15 mouse cellular contexts compared by ENCODE assay signal in the genomic region with DNA sequence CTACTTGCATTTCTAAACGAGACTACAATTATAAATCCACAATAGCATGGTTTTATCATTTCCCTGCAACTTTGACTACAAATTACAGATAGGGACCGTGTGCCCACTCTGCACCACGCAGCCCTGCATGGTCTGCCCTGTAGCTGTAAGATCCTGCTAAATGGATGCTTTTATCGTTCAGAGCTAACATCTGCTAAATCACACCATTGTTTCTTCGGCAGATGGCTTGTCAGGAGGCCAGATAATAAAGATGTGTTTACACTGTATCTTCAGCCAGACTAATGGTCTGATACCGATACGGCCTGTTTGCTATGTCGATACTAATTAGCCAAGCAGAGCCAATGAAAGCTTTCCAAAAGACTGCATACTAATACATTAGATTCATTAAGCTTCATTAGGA. TPM values are rescaled to one million over a fixed set of nuclear protein-coding genes. Genes with fewer than 3 reads are reported as not detected.
DNase-seq lines count a peak whose midpoint lies in the region; ATAC-seq and TF ChIP-seq lines count a peak whose summit lies in the region.
"Had no signal": no experiment of that assay in that cellular context is flagged by ENCODE, and none has a peak within 500 bp of the region (broad histone marks: within the 10 kb centered on the region; RNA-seq: fewer than 3 reads in every experiment).

No protein-coding gene starts in this region.

- no peak overlapping the region for H3K4me2 ChIP-seq in forebrain, embryonic 15.5 days (replicated peaks)
- H3K4me2 ChIP-seq: embryonic facial prominence, embryonic 12.5 days; liver, embryonic 13.5 days had no signal

- intact Hi-C loops in left cerebral cortex, adult 2 months (cut with DNase I), result loop anchor here (5.0 kb wide), 1 partner anchor 37 kb away; no protein-coding TSS in a partner anchor

- H3K27me3 ChIP-seq in forebrain, embryonic 15.5 days, result no peaks in the 10 kb centered on the region
- H3K27me3 ChIP-seq: embryonic facial prominence, embryonic 12.5 days; liver, embryonic 13.5 days had no signal

- WGBS in forebrain, embryonic 15.5 days, result 12% methylated on average over 8 of the region's 8 CpGs

- no peak overlapping the region; the same call in 1 of the 2 replicates for H3K27ac ChIP-seq in left cerebral cortex, adult 2 months
- peak overlapping the region; percentile 25 for H3K27ac ChIP-seq in forebrain, embryonic 15.5 days (replicated peaks)
- H3K27ac ChIP-seq: embryonic facial prominence, embryonic 12.5 days; liver, embryonic 13.5 days had no signal

- TF ChIP-seq CTCF in left cerebral cortex, adult 2 months (IDR thresholded peaks at IDR 0.05), result no peak

- H3K4me3 ChIP-seq in left cerebral cortex, adult 2 months, result no peak overlapping the region
- H3K4me3 ChIP-seq in forebrain, embryonic 15.5 days, result no peak overlapping the region
- H3K4me3 ChIP-seq: embryonic facial prominence, embryonic 12.5 days; liver, embryonic 13.5 days had no signal

- H3K9ac ChIP-seq in forebrain, embryonic 15.5 days (replicated peaks), result no peak overlapping the region
- H3K9ac ChIP-seq: embryonic facial prominence, embryonic 12.5 days; liver, embryonic 13.5 days had no signal

- DNase-seq in left cerebral cortex, adult 11 months (ENCODE audit: low spot score), result peak; percentile 39
- no peak for DNase-seq in left cerebral cortex, adult 2 months (ENCODE audit: extremely low spot score in 1 of 2, low spot score in 2 of 2)
- DNase-seq in layer of hippocampus, adult 9-10 months (ENCODE audit: low spot score), result peak; percentile 53
- peak; percentile 19 for DNase-seq in retina, postnatal 7 days (ENCODE audit: low read depth, low spot score)
- DNase-seq in spleen, postnatal 10 days (ENCODE audit: low spot score in 2 of 2), result no peak
- no peak for DNase-seq in lung, adult 18-20 months
- DNase-seq: adrenal gland, adult 8-10 months; cerebellum, adult 18-20 months; heart, postnatal 4 days; kidney, adult 9 months; liver, embryonic 13.5 days; right cerebral cortex, adult 18-20 months; thymus, postnatal 25 days had no signal

- H3K4me1 ChIP-seq in forebrain, embryonic 15.5 days, result peaks cover 54% of the 10 kb centered on the region
- H3K4me1 ChIP-seq: embryonic facial prominence, embryonic 12.5 days; liver, embryonic 13.5 days had no signal

- no peaks in the 10 kb centered on the region for H3K36me3 ChIP-seq in forebrain, embryonic 15.5 days

- ATAC-seq in forebrain, embryonic 15.5 days (replicated peaks), result peak; percentile 85

- H3K9me3 ChIP-seq in forebrain, embryonic 15.5 days, result no peaks in the 10 kb centered on the region
- H3K9me3 ChIP-seq: embryonic facial prominence, embryonic 12.5 days; liver, embryonic 13.5 days had no signal

RNA-seq across cellular contexts. Expression of gene Lrpprc, which starts 41.3 kb away (rescaled TPM):
- total RNA-seq in left cerebral cortex, adult 2 months (2021), result 10 to 100 TPM; 59.0 to 63.0 TPM
- 44.2 and 44.4 TPM in 2 replicates for polyA plus RNA-seq in forebrain, embryonic 15.5 days (2015; fragmentation: Nextera tagmentation; extraction: Ambion mirVana)

Comparison
In these comparisons a context has a peak if more than half of its experiments do, and no peak if none do; other contexts are left out.
1. DNase-seq: peak in left cerebral cortex, adult 11 months (single experiment), layer of hippocampus, adult 9-10 months (single experiment) and retina, postnatal 7 days (single experiment); none in left cerebral cortex, adult 2 months (0 of 2), spleen, postnatal 10 days (0 of 2) and lung, adult 18-20 months (0 of 2).